Mouse (Mus musculus) myocyte (in vitro differentiated cells): ENCODE results near the gene Agap1.

Experiments used
- E2F4 ChIP-seq: IDR thresholded peaks from one replicate; pipeline ENCODE4 v1.6.1; 2011; ENCODE audit warnings: mild to moderate bottlenecking, control low read depth, moderate library complexity; ENCODE audit not compliant: insufficient read depth
- POLR2A ChIP-seq: IDR thresholded peaks from one replicate; pipeline ENCODE4 v1.6.1; 2011; ENCODE audit warnings: low read depth, mild to moderate bottlenecking, control low read depth, moderate library complexity; ENCODE audit not compliant: insufficient read length
- USF1 ChIP-seq: IDR thresholded peaks from one replicate; pipeline ENCODE4 v1.6.1; 2011; ENCODE audit warnings: low read depth, mild to moderate bottlenecking, control low read depth, moderate library complexity

DNA sequence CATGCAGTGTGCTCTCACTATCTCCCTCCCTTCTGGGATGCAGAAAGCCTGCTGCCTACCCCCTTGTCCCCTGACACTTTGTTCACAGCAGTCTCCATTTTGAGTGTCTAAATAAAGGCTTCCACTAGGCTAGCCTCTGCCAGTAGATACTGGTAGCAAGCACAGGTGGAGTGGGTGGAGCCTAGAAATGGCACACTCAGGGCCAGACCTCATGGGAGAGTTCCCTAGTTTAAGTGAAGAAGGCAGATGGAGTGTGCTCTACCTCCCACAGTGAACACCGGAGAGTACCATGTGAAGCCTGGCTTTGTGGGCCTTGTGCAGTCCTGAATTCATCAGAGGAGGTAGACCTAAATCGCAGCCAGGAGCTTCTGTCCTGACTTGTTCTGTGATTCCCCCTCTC is 46.3 kb downstream of the Agap1 start:
- no peak for TF ChIP-seq POLR2A
- no peak for TF ChIP-seq USF1
- TF ChIP-seq E2F4, result no peak
